Mouse (Mus musculus) megakaryocyte, embryonic 14.5 days (primary cell): ENCODE results near the gene Ppp1r3c. TPM values are rescaled to one million over a fixed set of nuclear protein-coding genes. Genes with fewer than 3 reads are reported as not detected.

Source experiments
- H3K27me3 ChIP-seq: replicated peaks from 2 replicates; pipeline ENCODE3; 2012; ENCODE audit warnings: inconsistent platforms
- H3K36me3 ChIP-seq: replicated peaks from 2 replicates; pipeline ENCODE3; 2012; ENCODE audit warnings: low read length, inconsistent platforms, mixed read lengths
- H3K4me1 ChIP-seq: 2 replicates; pipeline ENCODE4 v1.6.1; 2012; ENCODE audit warnings: inconsistent platforms
- H3K4me3 ChIP-seq: replicated peaks from 2 replicates; pipeline ENCODE3; 2012; ENCODE audit warnings: moderate library complexity, mild to moderate bottlenecking, inconsistent platforms
- H3K9me3 ChIP-seq: 2 replicates; pipeline ENCODE4 v1.6.1; 2012; ENCODE audit warnings: inconsistent platforms
- FLI1 ChIP-seq: IDR thresholded peaks from 2 replicates; pipeline ENCODE4 v1.6.1; 2012; ENCODE audit warnings: low read length, inconsistent platforms, mixed read lengths
- GATA1 ChIP-seq: IDR thresholded peaks from 3 replicates; pipeline ENCODE4 v1.6.1; 2012; ENCODE audit warnings: mixed read lengths, low read length, inconsistent platforms, borderline replicate concordance
- polyA plus RNA-seq: library from polyadenylated mRNA; stranded (reverse); fragments of >175 nt; gene quantifications from 2 replicates; pipeline ENCODE4 v1.2.3, GENCODE M21; 2012; ENCODE audit warnings: low replicate concordance; ENCODE audit not compliant: insufficient read depth

The Ppp1r3c gene
- polyA plus RNA-seq, 1 experiment: not detected

DNA sequence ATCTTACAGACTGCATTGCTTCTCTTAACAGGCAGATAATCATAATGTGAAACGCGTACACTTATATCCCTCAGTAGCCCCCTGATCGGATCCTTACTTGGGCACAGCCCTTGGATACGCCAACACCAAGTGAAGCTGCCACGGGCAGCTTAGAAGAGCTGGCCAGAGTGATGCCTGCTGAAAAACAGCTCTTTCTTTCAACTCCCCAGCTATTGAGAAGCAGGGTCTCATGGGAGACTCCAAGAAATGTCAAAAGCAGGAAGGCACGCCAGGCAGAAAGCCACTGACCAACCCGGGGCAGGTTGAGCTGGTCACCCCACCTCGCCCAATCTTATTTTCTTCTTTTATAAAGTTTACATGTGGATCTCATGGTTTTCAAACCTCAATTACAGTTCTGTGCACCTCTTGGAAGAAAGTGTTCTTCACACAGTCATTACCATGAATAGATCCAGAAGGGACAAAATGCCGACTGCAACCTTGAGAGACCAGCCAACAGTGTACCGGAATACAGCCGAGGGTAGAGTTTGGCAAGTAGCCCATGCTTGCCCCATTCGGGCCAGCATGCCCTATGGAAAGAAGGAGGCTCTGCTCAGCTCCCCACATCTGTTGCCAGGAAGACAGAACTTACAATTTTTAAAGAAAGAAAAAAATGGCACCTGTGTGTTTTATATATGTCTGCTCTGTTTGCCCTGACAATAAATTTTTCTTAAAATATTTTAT, 7.6 kb downstream of the Ppp1r3c start:
- no peaks in the 10 kb centered on the region for H3K9me3 ChIP-seq
- no peaks in the 10 kb centered on the region for H3K36me3 ChIP-seq
- TF ChIP-seq GATA1: no peak
- no peak for TF ChIP-seq FLI1
- H3K4me3 ChIP-seq: no peak overlapping the region
- peaks cover 25% of the 10 kb centered on the region for H3K27me3 ChIP-seq
- no peaks in the 10 kb centered on the region for H3K4me1 ChIP-seq

DNA sequence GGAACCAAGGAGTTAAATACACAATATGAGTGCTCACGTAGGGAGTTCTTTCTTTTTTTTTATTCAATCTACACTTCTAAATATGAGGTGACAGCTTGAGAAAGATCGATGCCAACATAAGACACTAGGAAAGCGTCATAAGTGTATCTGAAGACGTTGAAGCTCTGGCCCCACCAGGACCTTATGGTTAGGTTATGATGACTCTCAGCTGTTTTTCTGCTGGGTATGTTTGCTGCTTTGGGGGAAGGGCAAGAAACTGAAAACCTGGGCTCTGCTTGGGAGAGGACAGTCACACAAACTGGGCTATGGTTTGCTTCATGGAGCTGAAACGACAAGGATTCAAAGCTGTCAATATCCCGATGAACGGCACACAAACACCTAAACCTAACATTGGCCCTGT, 11.5 kb downstream of the Ppp1r3c start:
- Histone ChIP-seq H3K4me1 (no peaks in the 10 kb centered on the region), H3K9me3 (no peaks in the 10 kb centered on the region), H3K27me3 (peaks cover 15% of the 10 kb centered on the region), H3K36me3 (no peaks in the 10 kb centered on the region), H3K4me3 (no peak overlapping the region)
- TF ChIP-seq GATA1 (no peak), FLI1 (no peak)

DNA sequence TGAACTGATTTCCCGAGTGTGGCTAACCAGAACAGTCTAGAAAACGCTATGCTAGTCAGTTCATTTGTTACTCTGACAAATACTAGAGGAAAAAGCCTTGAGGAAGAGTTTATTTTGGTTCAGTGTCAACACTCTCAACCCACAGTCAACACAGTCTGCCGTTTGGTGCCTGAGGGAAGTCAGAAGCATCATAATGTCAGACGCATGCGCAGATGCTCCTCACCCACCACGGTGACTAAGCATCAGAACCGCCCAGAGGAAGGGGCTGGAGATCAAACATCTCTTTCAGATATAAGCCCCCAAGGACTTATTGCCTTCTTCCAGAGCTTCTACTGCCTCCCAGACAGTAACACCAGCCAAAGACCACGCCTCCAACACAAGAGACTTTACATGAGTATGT, 15.3 kb downstream of the Ppp1r3c start:
- TF ChIP-seq FLI1 (no peak), GATA1 (no peak)
- no peaks in the 10 kb centered on the region for H3K4me1 ChIP-seq

DNA sequence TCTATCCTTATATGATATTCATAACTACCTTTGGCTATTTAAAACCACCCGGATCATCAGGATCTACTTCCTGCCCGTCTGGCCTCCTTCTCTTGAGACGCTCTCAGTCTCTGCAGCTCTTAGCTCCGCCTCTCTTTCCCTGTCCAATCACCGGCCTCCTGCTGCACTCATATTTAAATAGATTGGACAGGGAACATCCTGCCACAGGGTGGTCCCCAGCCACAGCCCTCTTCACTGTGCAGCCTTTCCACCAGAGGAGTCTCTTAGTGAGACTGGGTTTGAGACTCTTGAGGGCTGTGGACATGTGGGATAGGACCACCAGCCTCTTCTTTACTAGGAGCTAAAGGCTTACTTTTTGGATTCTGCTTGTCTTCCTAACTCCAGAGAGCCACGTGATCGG, 20.2 kb downstream of the Ppp1r3c start:
- no peaks in the 10 kb centered on the region for H3K27me3 ChIP-seq
- H3K4me1 ChIP-seq: no peaks in the 10 kb centered on the region
- H3K36me3 ChIP-seq: no peaks in the 10 kb centered on the region
- TF ChIP-seq GATA1 (no peak), FLI1 (no peak)
- H3K4me3 ChIP-seq: no peak overlapping the region
- H3K9me3 ChIP-seq: 0 out of 2 replicates have a peak, but pooled peaks cover 4% of the 10 kb centered on the region

More for the DNA sequence above, 15.3 kb downstream of the Ppp1r3c start:
- no peak overlapping the region for H3K4me3 ChIP-seq
- H3K36me3 ChIP-seq: no peaks in the 10 kb centered on the region
- peaks cover 7% of the 10 kb centered on the region for H3K27me3 ChIP-seq
- H3K9me3 ChIP-seq: no peaks in the 10 kb centered on the region

DNA sequence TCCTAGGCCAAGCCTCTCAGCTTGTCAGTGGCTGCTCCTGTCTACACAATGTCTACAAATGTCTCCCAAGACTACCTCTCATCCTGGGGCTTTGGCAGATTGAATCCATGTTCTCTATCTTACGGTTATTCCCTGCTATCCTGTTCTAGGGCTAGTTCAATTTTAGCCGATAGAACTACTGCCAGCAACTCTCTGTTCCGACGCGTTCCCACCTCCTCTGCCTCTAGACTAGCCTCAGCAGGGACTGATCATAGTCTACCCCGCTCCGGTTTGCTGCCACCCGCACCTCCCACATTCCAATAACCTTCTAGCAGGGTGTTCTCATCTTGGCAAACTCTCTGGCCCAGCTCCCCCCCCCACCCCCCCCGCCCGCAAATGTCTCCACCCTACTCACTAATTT, 20.9 kb downstream of the Ppp1r3c start:
- no peaks in the 10 kb centered on the region for H3K36me3 ChIP-seq
- H3K27me3 ChIP-seq: no peaks in the 10 kb centered on the region
- no peak overlapping the region for H3K4me3 ChIP-seq
- H3K4me1 ChIP-seq: no peaks in the 10 kb centered on the region
- TF ChIP-seq GATA1 (no peak), FLI1 (no peak)
- H3K9me3 ChIP-seq: 0 out of 2 replicates have a peak, but pooled peaks cover 4% of the 10 kb centered on the region

DNA sequence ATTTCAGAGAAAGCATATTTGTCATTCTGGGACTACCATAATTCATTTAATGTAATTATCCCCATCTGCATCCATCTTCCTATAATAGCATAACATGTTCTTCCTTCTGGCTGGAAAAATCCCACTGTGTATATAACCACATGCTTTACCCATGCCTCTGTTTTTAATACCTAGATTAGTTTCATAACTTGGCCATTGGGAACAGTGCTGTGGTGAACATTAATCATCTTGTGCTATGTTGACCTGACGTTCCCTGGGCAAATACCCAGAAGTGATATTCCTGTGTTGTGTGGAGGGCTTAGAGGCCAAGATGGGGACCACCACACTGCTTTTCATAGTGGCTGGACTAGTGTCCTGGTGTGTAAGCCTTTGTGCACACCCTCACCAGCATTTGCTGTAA, 22.0 kb downstream of the Ppp1r3c start:
- Histone ChIP-seq H3K36me3 (no peaks in the 10 kb centered on the region), H3K4me1 (no peaks in the 10 kb centered on the region), H3K9me3 (0 out of 2 replicates have a peak, but pooled peaks cover 5% of the 10 kb centered on the region), H3K27me3 (no peaks in the 10 kb centered on the region), H3K4me3 (no peak overlapping the region)
- no peak for TF ChIP-seq FLI1
- TF ChIP-seq GATA1: no peak

DNA sequence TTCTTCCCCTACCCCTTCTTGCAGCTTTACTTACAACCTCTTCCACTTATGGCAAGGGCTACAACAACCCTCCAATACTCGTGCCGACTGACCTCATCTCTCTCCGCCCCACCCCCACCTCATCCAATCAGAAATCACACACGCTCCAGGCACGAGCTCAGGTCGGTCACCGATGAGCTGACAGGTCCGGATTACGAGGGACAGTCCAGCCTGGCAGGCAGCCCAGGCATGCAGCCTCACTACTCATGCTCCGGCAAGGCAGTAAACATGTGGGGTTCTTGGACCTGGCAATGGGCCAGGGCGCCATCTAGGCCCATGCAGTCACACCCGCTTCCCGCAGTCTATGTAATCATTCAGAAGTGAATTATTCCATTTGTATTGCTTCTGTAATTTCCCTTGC, 23.4 kb downstream of the Ppp1r3c start:
- no peaks in the 10 kb centered on the region for H3K4me1 ChIP-seq
- no peaks in the 10 kb centered on the region for H3K36me3 ChIP-seq
- H3K27me3 ChIP-seq: no peaks in the 10 kb centered on the region
- H3K4me3 ChIP-seq: no peak overlapping the region
- TF ChIP-seq GATA1: no peak
- TF ChIP-seq FLI1: no peak
- H3K9me3 ChIP-seq: peaks cover 12% of the 10 kb centered on the region

DNA sequence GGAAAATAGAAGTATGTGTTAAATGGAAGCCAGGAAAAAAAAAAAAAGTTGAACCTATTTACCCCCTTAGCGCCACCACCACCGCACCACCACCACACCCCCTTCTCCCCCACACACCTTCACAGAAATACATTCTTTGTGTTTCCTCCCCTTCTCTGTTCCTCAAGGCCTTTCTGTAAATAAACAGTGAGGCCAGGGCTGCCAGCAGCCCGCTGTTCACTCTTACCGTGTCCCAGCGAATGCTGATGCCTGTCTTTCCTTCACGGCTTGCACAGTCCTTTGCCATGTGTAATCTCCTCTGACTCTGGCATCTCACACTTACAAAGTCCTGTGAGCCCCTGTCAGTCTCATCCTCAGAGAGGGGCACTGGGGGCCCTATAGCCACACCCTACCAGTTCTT, 30.3 kb downstream of the Ppp1r3c start:
- Histone ChIP-seq H3K9me3 (peaks cover 12% of the 10 kb centered on the region), H3K4me3 (no peak overlapping the region), H3K36me3 (no peaks in the 10 kb centered on the region), H3K27me3 (peaks cover 1% of the 10 kb centered on the region), H3K4me1 (no peaks in the 10 kb centered on the region)
- TF ChIP-seq FLI1 (no peak), GATA1 (no peak)

DNA sequence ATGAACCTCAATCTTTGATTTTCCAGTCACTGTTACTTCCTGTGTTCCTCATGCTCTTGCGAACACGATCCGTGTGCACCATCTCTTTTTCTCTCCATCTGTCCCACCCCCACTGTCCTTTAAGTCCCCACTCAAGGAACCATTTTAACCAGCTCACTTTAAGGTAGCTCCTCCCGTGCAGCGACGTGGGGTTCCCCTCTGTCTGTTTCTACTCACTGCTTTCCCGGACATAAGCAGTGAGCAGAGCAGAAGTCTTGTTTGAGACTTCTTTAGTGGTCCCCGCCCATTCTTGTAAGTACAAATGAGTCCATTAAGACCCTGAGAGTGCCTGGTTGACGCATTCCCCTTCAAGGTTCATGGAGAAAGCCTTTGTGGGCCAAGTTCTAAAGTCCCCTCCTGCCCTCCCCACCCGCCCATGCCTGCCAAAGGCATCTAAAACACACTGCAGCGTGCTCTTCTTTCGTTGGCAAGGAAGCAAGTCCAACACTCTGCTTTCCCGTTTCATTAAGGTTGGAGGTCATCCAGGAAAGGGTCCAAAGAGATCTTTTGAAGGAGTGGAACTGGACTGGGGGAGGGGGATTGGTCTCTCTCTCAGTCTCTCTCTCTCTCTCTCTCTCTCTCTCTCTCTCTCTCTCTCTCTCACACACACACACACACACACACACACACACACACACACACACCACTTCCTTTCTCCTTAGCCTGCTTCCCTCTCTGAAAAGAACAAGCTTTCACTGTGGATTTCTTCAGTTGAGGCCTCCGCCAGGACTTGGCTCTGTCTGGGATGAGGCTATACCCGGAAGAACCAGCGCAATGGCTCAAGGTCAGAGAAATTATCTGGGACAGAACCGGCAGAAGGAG, 30.9 kb downstream of the Ppp1r3c start:
- no peak overlapping the region for H3K4me3 ChIP-seq
- no peak for TF ChIP-seq FLI1
- TF ChIP-seq GATA1: no peak
- peaks cover 4% of the 10 kb centered on the region for H3K27me3 ChIP-seq
- H3K4me1 ChIP-seq: no peaks in the 10 kb centered on the region
- H3K36me3 ChIP-seq: no peaks in the 10 kb centered on the region
- peaks cover 16% of the 10 kb centered on the region for H3K9me3 ChIP-seq

DNA sequence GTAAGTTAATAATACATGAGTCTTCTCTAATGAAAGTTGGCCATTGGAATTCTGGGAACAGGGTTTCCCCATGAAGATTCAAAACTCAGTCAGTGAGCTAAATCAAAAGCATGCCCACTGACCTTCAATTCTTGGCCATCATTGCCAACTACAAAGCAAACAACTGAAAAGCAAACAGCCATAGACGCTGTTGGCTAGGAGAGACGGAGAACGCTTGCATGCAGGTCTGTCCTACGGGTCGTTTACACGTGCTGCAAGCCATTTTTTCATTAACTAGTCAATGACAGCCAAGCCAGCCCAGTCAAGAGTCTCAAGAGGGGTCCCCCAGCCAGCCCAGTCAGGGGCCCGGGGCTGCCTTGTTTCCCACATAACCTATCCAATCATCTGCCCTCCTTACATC, 31.7 kb downstream of the Ppp1r3c start:
- TF ChIP-seq FLI1 (no peak), GATA1 (no peak)
- no peak overlapping the region for H3K4me3 ChIP-seq
- no peaks in the 10 kb centered on the region for H3K36me3 ChIP-seq
- no peaks in the 10 kb centered on the region for H3K4me1 ChIP-seq
- peaks cover 4% of the 10 kb centered on the region for H3K27me3 ChIP-seq
- H3K9me3 ChIP-seq: peaks cover 18% of the 10 kb centered on the region
